Mouse (Mus musculus) kidney, adult 2 months (tissue): ENCODE measurements around the gene Ptgdr.

Experiments
- CTCF ChIP-seq: fragments of 200-500 bp; conservative IDR thresholded peaks from 2 replicates; pipeline ENCODE4 v1.5.1; 2011; ENCODE audit warnings: low read depth, mild to moderate bottlenecking, control low read depth, low read length, moderate library complexity, mixed read lengths; ENCODE audit not compliant: insufficient read depth, insufficient read length
- POLR2A ChIP-seq: fragments of 200-500 bp; IDR thresholded peaks from one replicate; pipeline ENCODE4 v1.6.1; 2011; ENCODE audit warnings: low read depth, low read length, control low read depth

GRCm38 (mm10) chr14:44821177-44822057 is 37.8 kb downstream of the Ptgdr start:
- TF ChIP-seq CTCF, result no peak
- TF ChIP-seq POLR2A, result no peak
